Mouse (Mus musculus) spleen, adult 2 months (tissue): Measurements from ENCODE around the gene Lrrk1.

ENCODE experiments used
- CTCF ChIP-seq: fragments of 200-500 bp; IDR thresholded peaks from 2 replicates; pipeline ENCODE4 v1.5.1; 2011; ENCODE audit warnings: mild to moderate bottlenecking, inconsistent platforms; ENCODE audit not compliant: insufficient read depth, insufficient read length, insufficient replicate concordance; ENCODE audit errors: extremely low read depth
- POLR2A ChIP-seq: fragments of 200-500 bp; IDR thresholded peaks from 2 replicates; pipeline ENCODE4 v1.6.1; 2011; ENCODE audit warnings: low read depth, low read length, inconsistent platforms

- TF ChIP-seq CTCF: no peak
- TF ChIP-seq POLR2A: no peak
Observed at GRCm38 (mm10) chr7:66248270-66248669, 139.9 kb downstream of the Lrrk1 start.
